Mouse (Mus musculus): ENCODE data around the gene Wdr20rt. TPM values are rescaled to one million over a fixed set of nuclear protein-coding genes. Genes with fewer than 3 reads are reported as not detected.

Wdr20rt gene
- total RNA-seq, 2 experiments from 2014 or later = not detected

Other genes starting within 250 kb of the Wdr20rt start
- gene Prpf39, start 189.2 kb upstream of the Wdr20rt start, total RNA-seq (2021) = 10 to 100 TPM; 35.3 to 40.5 TPM
- gene Fkbp3, start 151.5 kb upstream of the Wdr20rt start, total RNA-seq (2021) = 100 to 1,000 TPM; 169 to 191 TPM
- 10 to 100 TPM; 10.9 to 13.0 TPM for gene Fancm, start 149.9 kb upstream of the Wdr20rt start, total RNA-seq (2021)
- gene Mis18bp1, start 52.9 kb upstream of the Wdr20rt start, total RNA-seq (2021) = under 1 TPM; 0.39 to 0.48 TPM